Mouse (Mus musculus): Measurements from ENCODE around the gene Ankrd13d.

The Ankrd13d gene

GRCm38 (mm10) chr19:4301735-4302651 is 19.1 kb upstream of the Ankrd13d start:
- peak; percentile 84 for DNase-seq (ENCODE audit: low read depth, low spot score)

GRCm38 (mm10) chr19:4300852-4301734 is 18.2 kb upstream of the Ankrd13d start:
- peak; percentile 41 for DNase-seq (ENCODE audit: low read depth, low spot score)

GRCm38 (mm10) chr19:4300271-4300704 is 17.4 kb upstream of the Ankrd13d start:
- peak; percentile 94 for DNase-seq (ENCODE audit: low read depth, low spot score)

GRCm38 (mm10) chr19:4299574-4300270 is 16.8 kb upstream of the Ankrd13d start:
- DNase-seq (ENCODE audit: low read depth, low spot score), result peak; percentile 76

- DNase-seq (ENCODE audit: low read depth, low spot score), result peak; percentile 21
Measured at GRCm38 (mm10) chr19:4299126-4299525, 16.2 kb upstream of the Ankrd13d start.

GRCm38 (mm10) chr19:4298322-4299121 is 15.6 kb upstream of the Ankrd13d start:
- DNase-seq (ENCODE audit: low read depth, low spot score), result peak; percentile 38

- DNase-seq (ENCODE audit: low read depth, low spot score), result peak; percentile 54
Measured at GRCm38 (mm10) chr19:4297851-4298250, 14.9 kb upstream of the Ankrd13d start.

- peak; percentile 11 for DNase-seq (ENCODE audit: low read depth, low spot score)
Measured at GRCm38 (mm10) chr19:4296611-4297010, 13.7 kb upstream of the Ankrd13d start.

- no peak for DNase-seq (ENCODE audit: low read depth, low spot score)
Measured at GRCm38 (mm10) chr19:4295391-4295790, 12.5 kb upstream of the Ankrd13d start.

GRCm38 (mm10) chr19:4294381-4295097 is 11.6 kb upstream of the Ankrd13d start:
- DNase-seq (ENCODE audit: low read depth, low spot score), result peak; percentile 91

- no peak for DNase-seq (ENCODE audit: low read depth, low spot score)
Measured at GRCm38 (mm10) chr19:4291161-4291560, 8.2 kb upstream of the Ankrd13d start.

- no peak for DNase-seq (ENCODE audit: low read depth, low spot score)
Measured at GRCm38 (mm10) chr19:4290749-4291148, 7.8 kb upstream of the Ankrd13d start.

- no peak for DNase-seq (ENCODE audit: low read depth, low spot score)
Measured at GRCm38 (mm10) chr19:4283653-4284052, 716 bp upstream of the Ankrd13d start.

- DNase-seq (ENCODE audit: low read depth, low spot score), result no peak
Measured at GRCm38 (mm10) chr19:4280425-4280824, 2.5 kb downstream of the Ankrd13d start.

GRCm38 (mm10) chr19:4279487-4279886 is 3.5 kb downstream of the Ankrd13d start:
- peak; percentile 41 for DNase-seq (ENCODE audit: low read depth, low spot score)

GRCm38 (mm10) chr19:4270972-4271371 is 12.0 kb downstream of the Ankrd13d start:
- no peak for DNase-seq (ENCODE audit: low read depth, low spot score)

- DNase-seq (ENCODE audit: low read depth, low spot score), result no peak
Measured at GRCm38 (mm10) chr19:4270187-4270586, 12.8 kb downstream of the Ankrd13d start.

GRCm38 (mm10) chr19:4268566-4269361 is 14.2 kb downstream of the Ankrd13d start, which contains the start of gene Ssh3:
Gene Ssh3 (minus strand): TSS chr19:4269180.
- DNase-seq (ENCODE audit: low read depth, low spot score), result peak; percentile 85

GRCm38 (mm10) chr19:4265956-4266355 is 17.0 kb downstream of the Ankrd13d start:
- no peak for DNase-seq (ENCODE audit: low read depth, low spot score)
